Mouse (Mus musculus): ENCODE results near the gene Asic5. TPM values are rescaled to one million over a fixed set of nuclear protein-coding genes. Genes with fewer than 3 reads are reported as not detected.
A peak's percentile ranks its signal among the peaks of the same experiment; 100 is the strongest.

Asic5 gene
- 1.3 and 1.6 TPM in 2 replicates for polyA plus RNA-seq (2015; fragmentation: Nextera tagmentation; extraction: Ambion mirVana)

DNA sequence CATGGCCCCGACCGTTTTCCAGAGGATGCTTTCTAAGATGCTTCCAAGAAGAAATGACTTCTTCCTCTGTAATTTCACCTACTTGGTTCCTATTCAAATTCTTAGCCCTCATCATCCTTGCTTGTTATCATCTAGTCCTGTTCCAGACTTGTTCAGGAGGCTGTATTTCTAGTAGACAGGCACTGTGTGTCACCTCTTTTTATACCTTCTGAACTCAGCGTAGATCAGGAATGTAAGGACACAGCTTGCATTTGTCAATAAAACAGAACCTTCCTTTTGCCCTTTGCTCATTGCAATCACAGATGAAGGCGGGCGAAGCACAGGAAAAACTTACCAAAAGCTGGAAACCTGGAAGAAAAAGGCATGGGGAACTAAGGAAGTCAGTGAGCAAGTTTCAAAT lies at the start of gene Asic5:
TSS of gene Asic5 (plus strand) at position 301 of the 400 bp plus-strand sequence.
- Histone ChIP-seq H3K4me2 (replicated peaks; ENCODE audit: low read depth) (no peak within 1 kb of the TSS), H3K27me3 (replicated peaks; ENCODE audit: control insufficient read depth, insufficient read depth, low read length) (no peaks in the 10 kb centered on the region), H3K9me3 (ENCODE audit: control insufficient read depth) (no peaks in the 10 kb centered on the region), H3K27ac (ENCODE audit: low read depth, low read length) (no peak within 1 kb of the TSS), H3K4me1 (replicated peaks; ENCODE audit: control insufficient read depth, insufficient read depth, low read length) (no peaks in the 10 kb centered on the region), H3K36me3 (ENCODE audit: control insufficient read depth, insufficient read depth) (no peaks in the 10 kb centered on the region), H3K9ac (ENCODE audit: low read depth, low read length) (no peak within 1 kb of the TSS), H3K4me3 (ENCODE audit: low read depth, low read length) (no peak within 1 kb of the TSS)
- 64% methylated on average over 5 of the region's 5 CpGs for WGBS
- no peak for ATAC-seq
- no peak for TF ChIP-seq CTCF (IDR thresholded peaks at IDR 0.05; ENCODE audit: low read depth)

DNA sequence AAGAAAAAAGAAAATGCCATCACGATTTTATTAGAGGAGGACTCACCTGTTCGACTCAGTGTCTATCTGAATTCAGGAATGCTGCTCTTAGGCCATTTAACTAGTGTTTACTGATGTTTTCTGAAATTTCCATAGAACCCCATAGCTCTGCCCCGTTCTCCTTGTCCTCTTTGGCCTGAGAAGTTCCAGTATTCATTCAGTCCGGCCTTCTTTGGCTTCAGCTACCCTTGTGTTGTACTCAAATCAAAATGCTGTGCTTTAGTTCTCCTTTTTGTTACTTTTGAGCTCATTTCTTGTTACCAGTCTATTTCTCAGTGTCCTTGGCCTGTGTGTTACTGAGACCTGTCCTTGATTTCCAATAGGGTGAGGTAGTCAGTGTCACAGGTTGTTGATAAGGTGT lies 48.7 kb upstream of the Asic5 start:
- H3K4me3 ChIP-seq (ENCODE audit: low read depth, low read length), result peak overlapping the region; percentile 93
- TF ChIP-seq CTCF (IDR thresholded peaks at IDR 0.05; ENCODE audit: low read depth), result no peak
- ATAC-seq, result no peak
- no peaks in the 10 kb centered on the region for H3K9me3 ChIP-seq (ENCODE audit: control insufficient read depth)
- no peaks in the 10 kb centered on the region for H3K4me1 ChIP-seq (replicated peaks; ENCODE audit: control insufficient read depth, insufficient read depth, low read length)
- no peaks in the 10 kb centered on the region for H3K27me3 ChIP-seq (replicated peaks; ENCODE audit: control insufficient read depth, insufficient read depth, low read length)
- H3K9ac ChIP-seq (ENCODE audit: low read depth, low read length), result no peak overlapping the region
- peak overlapping the region; percentile 98; the same call in 1 of the 2 replicates for H3K27ac ChIP-seq (ENCODE audit: low read depth, low read length)
- WGBS, result 79% methylated on average over 4 of the region's 4 CpGs
- no peaks in the 10 kb centered on the region for H3K36me3 ChIP-seq (ENCODE audit: control insufficient read depth, insufficient read depth)
- peak overlapping the region; percentile 61 for H3K4me2 ChIP-seq (replicated peaks; ENCODE audit: low read depth)

- no peak for ATAC-seq
- H3K27ac ChIP-seq (ENCODE audit: low read depth, low read length), result no peak overlapping the region
- TF ChIP-seq CTCF (IDR thresholded peaks at IDR 0.05; ENCODE audit: low read depth), result no peak
Observed at GRCm38 (mm10) chr3:81938924-81939323, 43.2 kb upstream of the Asic5 start.

DNA sequence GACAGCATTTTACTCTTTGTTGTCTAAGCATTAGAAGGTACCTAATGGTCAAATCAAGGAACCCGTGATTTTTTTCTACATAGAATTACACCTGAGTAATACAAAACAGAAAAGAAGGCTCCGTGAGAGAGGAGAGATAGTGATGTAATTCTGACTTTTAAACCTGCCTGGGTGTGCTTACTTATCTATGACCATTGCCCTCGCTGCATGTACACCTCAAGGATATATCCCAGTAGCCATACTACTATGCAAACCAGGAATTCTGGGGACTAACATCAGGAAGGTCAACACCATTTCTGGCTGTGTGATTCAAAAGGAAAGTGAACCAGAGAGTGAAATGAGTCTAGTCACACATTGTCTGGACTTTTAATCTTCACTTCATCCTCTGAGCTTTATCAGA lies 39.7 kb upstream of the Asic5 start:
- Histone ChIP-seq H3K9ac (ENCODE audit: low read depth, low read length) (no peak overlapping the region), H3K27me3 (replicated peaks; ENCODE audit: control insufficient read depth, insufficient read depth, low read length) (no peaks in the 10 kb centered on the region), H3K4me2 (replicated peaks; ENCODE audit: low read depth) (no peak overlapping the region), H3K4me3 (ENCODE audit: low read depth, low read length) (no peak overlapping the region), H3K4me1 (replicated peaks; ENCODE audit: control insufficient read depth, insufficient read depth, low read length) (no peaks in the 10 kb centered on the region), H3K36me3 (ENCODE audit: control insufficient read depth, insufficient read depth) (peaks cover 9% of the 10 kb centered on the region; the same call in 1 of the 2 replicates), H3K9me3 (ENCODE audit: control insufficient read depth) (no peaks in the 10 kb centered on the region), H3K27ac (ENCODE audit: low read depth, low read length) (0 out of 2 replicates have a peak overlapping the region, but pooled peaks have one; percentile 54)
- WGBS, result 58% methylated on average over 3 of the region's 3 CpGs
- ATAC-seq, result peak; percentile 63; the same call in 1 of the 2 replicates
- TF ChIP-seq CTCF (IDR thresholded peaks at IDR 0.05; ENCODE audit: low read depth), result no peak

More at GRCm38 (mm10) chr3:81938924-81939323, 43.2 kb upstream of the Asic5 start:
- Histone ChIP-seq H3K36me3 (ENCODE audit: control insufficient read depth, insufficient read depth) (peaks cover 4% of the 10 kb centered on the region; the same call in 1 of the 2 replicates), H3K9ac (ENCODE audit: low read depth, low read length) (no peak overlapping the region), H3K4me1 (replicated peaks; ENCODE audit: control insufficient read depth, insufficient read depth, low read length) (no peaks in the 10 kb centered on the region), H3K4me3 (ENCODE audit: low read depth, low read length) (no peak overlapping the region), H3K4me2 (replicated peaks; ENCODE audit: low read depth) (no peak overlapping the region), H3K27me3 (replicated peaks; ENCODE audit: control insufficient read depth, insufficient read depth, low read length) (no peaks in the 10 kb centered on the region), H3K9me3 (ENCODE audit: control insufficient read depth) (no peaks in the 10 kb centered on the region)
- WGBS, result 37% methylated on average over 3 of the region's 3 CpGs

DNA sequence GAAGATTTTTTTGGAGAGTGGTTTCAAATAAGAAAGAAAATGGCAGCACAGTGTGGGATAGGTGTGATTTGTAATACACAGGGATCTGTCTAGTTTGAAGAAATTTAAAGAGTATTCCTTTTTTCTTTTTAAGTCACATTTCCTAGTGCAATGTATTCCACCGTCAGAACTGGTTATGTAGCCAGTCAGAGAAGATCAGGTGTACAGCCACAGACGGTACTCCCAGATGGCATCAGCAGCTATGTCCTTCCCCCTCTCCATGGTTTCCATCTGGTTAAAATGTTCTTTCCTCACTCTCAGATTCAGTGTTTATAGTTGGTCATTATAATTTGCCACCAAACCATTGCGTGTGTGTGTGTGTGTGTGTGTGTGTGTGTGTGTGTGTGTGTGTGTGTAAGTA lies 39.0 kb upstream of the Asic5 start:
- H3K4me1 ChIP-seq (replicated peaks; ENCODE audit: control insufficient read depth, insufficient read depth, low read length), result no peaks in the 10 kb centered on the region
- no peaks in the 10 kb centered on the region for H3K27me3 ChIP-seq (replicated peaks; ENCODE audit: control insufficient read depth, insufficient read depth, low read length)
- no peak overlapping the region for H3K27ac ChIP-seq (ENCODE audit: low read depth, low read length)
- no peak for TF ChIP-seq CTCF (IDR thresholded peaks at IDR 0.05; ENCODE audit: low read depth)
- H3K4me2 ChIP-seq (replicated peaks; ENCODE audit: low read depth), result no peak overlapping the region
- peaks cover 10% of the 10 kb centered on the region; the same call in 1 of the 2 replicates for H3K36me3 ChIP-seq (ENCODE audit: control insufficient read depth, insufficient read depth)
- H3K9ac ChIP-seq (ENCODE audit: low read depth, low read length), result no peak overlapping the region
- H3K4me3 ChIP-seq (ENCODE audit: low read depth, low read length), result no peak overlapping the region
- H3K9me3 ChIP-seq (ENCODE audit: control insufficient read depth), result no peaks in the 10 kb centered on the region
- WGBS, result 97% methylated on average over 3 of the region's 3 CpGs
- no peak for ATAC-seq

DNA sequence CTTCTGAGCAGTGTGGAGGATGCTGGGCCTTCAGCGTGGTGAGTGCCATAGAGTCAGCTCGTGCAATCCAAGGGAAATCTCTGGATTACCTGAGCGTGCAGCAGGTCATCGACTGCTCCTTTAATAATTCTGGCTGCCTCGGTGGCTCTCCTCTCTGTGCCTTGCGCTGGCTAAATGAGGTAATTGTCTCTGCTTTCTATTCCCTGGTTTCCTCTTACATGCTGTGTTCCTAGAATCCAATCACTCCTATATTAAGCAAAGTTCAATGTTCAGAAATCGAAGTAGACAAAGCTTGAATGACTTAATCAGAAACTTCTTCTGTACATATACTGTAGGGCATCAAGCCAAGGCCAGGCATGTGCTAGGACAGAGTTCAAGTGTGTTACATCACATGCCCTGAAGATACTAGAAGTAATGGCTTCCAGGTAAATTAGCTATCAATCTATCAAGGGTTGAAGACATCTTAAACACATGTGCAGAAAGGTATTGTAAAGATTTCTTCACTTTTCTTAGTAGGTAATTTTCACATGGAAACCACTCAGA lies 37.2 kb upstream of the Asic5 start:
- Histone ChIP-seq H3K27me3 (replicated peaks; ENCODE audit: control insufficient read depth, insufficient read depth, low read length) (no peaks in the 10 kb centered on the region), H3K4me3 (ENCODE audit: low read depth, low read length) (no peak overlapping the region), H3K4me2 (replicated peaks; ENCODE audit: low read depth) (no peak overlapping the region), H3K9me3 (ENCODE audit: control insufficient read depth) (no peaks in the 10 kb centered on the region), H3K9ac (ENCODE audit: low read depth, low read length) (no peak overlapping the region), H3K27ac (ENCODE audit: low read depth, low read length) (no peak overlapping the region; the same call in 1 of the 2 replicates), H3K36me3 (ENCODE audit: control insufficient read depth, insufficient read depth) (peaks cover 10% of the 10 kb centered on the region), H3K4me1 (replicated peaks; ENCODE audit: control insufficient read depth, insufficient read depth, low read length) (no peaks in the 10 kb centered on the region)
- WGBS, result 51% methylated on average over 7 of the region's 7 CpGs
- TF ChIP-seq CTCF (IDR thresholded peaks at IDR 0.05; ENCODE audit: low read depth), result no peak
- peak; percentile 92 for ATAC-seq
